Mouse (Mus musculus): Measurements from ENCODE around the gene Bach1. TPM values are rescaled to one million over a fixed set of nuclear protein-coding genes. Genes with fewer than 3 reads are reported as not detected.

Bach1 gene
- polyA plus RNA-seq, 1 experiment from 2014 or later = 8.9 TPM

- Histone ChIP-seq H3K27me3 (ENCODE audit: insufficient read depth, low read length) (no peaks in the 10 kb centered on the region), H3K36me3 (ENCODE audit: insufficient read depth) (no peaks in the 10 kb centered on the region), H3K9me3 (ENCODE audit: low read depth, low read length) (no peaks in the 10 kb centered on the region), H3K9ac (no peak overlapping the region), H3K4me3 (ENCODE audit: low read depth, low read length) (no peak overlapping the region), H3K27ac (ENCODE audit: low read depth) (no peak overlapping the region), H3K4me1 (ENCODE audit: insufficient read depth) (peaks cover 11% of the 10 kb centered on the region), H3K4me2 (no peak overlapping the region)
- ATAC-seq (ENCODE audit: insufficient read depth) (no peak), DNase-seq (no peak)
- TF ChIP-seq CTCF (IDR thresholded peaks at IDR 0.05; ENCODE audit: low read depth) = no peak
- WGBS = 32% methylated on average over 5 of the region's 5 CpGs
Measured at GRCm38 (mm10) chr16:87709144-87709543, 10.4 kb downstream of the Bach1 start.

- H3K4me2 ChIP-seq = no peak overlapping the region
- no peak for DNase-seq
- ATAC-seq (ENCODE audit: insufficient read depth) = no peak
- no peak overlapping the region for H3K27ac ChIP-seq (ENCODE audit: low read depth)
- H3K36me3 ChIP-seq (ENCODE audit: insufficient read depth) = no peaks in the 10 kb centered on the region
- no peak overlapping the region for H3K4me3 ChIP-seq (ENCODE audit: low read depth, low read length)
- WGBS = 93% methylated on average over 9 of the region's 9 CpGs
- no peaks in the 10 kb centered on the region for H3K9me3 ChIP-seq (ENCODE audit: low read depth, low read length)
- peaks cover 11% of the 10 kb centered on the region for H3K4me1 ChIP-seq (ENCODE audit: insufficient read depth)
- H3K27me3 ChIP-seq (ENCODE audit: insufficient read depth, low read length) = no peaks in the 10 kb centered on the region
- TF ChIP-seq CTCF (IDR thresholded peaks at IDR 0.05; ENCODE audit: low read depth) = no peak
- no peak overlapping the region for H3K9ac ChIP-seq
Measured at GRCm38 (mm10) chr16:87709971-87710370, 11.2 kb downstream of the Bach1 start.

GRCm38 (mm10) chr16:87711961-87712360 is 13.2 kb downstream of the Bach1 start:
- no peak overlapping the region for H3K4me3 ChIP-seq (ENCODE audit: low read depth, low read length)
- H3K27me3 ChIP-seq (ENCODE audit: insufficient read depth, low read length) = no peaks in the 10 kb centered on the region
- 0 out of 2 replicates have a peak, but pooled peaks cover 4% of the 10 kb centered on the region for H3K36me3 ChIP-seq (ENCODE audit: insufficient read depth)
- 75% methylated on average over 2 of the region's 2 CpGs for WGBS
- DNase-seq = no peak
- no peak for ATAC-seq (ENCODE audit: insufficient read depth)
- H3K27ac ChIP-seq (ENCODE audit: low read depth) = no peak overlapping the region
- no peak overlapping the region for H3K4me2 ChIP-seq
- TF ChIP-seq CTCF (IDR thresholded peaks at IDR 0.05; ENCODE audit: low read depth) = no peak
- H3K9ac ChIP-seq = no peak overlapping the region
- H3K9me3 ChIP-seq (ENCODE audit: low read depth, low read length) = no peaks in the 10 kb centered on the region
- no peaks in the 10 kb centered on the region; the same call in none of the 2 replicates for H3K4me1 ChIP-seq (ENCODE audit: insufficient read depth)

- Histone ChIP-seq H3K4me1 (ENCODE audit: insufficient read depth) (no peaks in the 10 kb centered on the region; the same call in none of the 2 replicates), H3K36me3 (ENCODE audit: insufficient read depth) (0 out of 2 replicates have a peak, but pooled peaks cover 4% of the 10 kb centered on the region), H3K27me3 (ENCODE audit: insufficient read depth, low read length) (no peaks in the 10 kb centered on the region), H3K9me3 (ENCODE audit: low read depth, low read length) (no peaks in the 10 kb centered on the region), H3K27ac (ENCODE audit: low read depth) (no peak overlapping the region), H3K9ac (no peak overlapping the region), H3K4me2 (peak overlapping the region; percentile 0; the same call in 1 of the 2 replicates), H3K4me3 (ENCODE audit: low read depth, low read length) (no peak overlapping the region)
- peak; percentile 33 for DNase-seq
- TF ChIP-seq CTCF (IDR thresholded peaks at IDR 0.05; ENCODE audit: low read depth) = no peak
- WGBS = 52% methylated on average over 18 of the region's 18 CpGs
- peak; percentile 47; the same call in 1 of the 2 replicates for ATAC-seq (ENCODE audit: insufficient read depth)
Measured at GRCm38 (mm10) chr16:87712986-87713693, 14.4 kb downstream of the Bach1 start.

- Histone ChIP-seq H3K4me1 (ENCODE audit: insufficient read depth) (no peaks in the 10 kb centered on the region; the same call in 1 of the 2 replicates), H3K4me3 (ENCODE audit: low read depth, low read length) (no peak overlapping the region), H3K9me3 (ENCODE audit: low read depth, low read length) (no peaks in the 10 kb centered on the region), H3K36me3 (ENCODE audit: insufficient read depth) (peaks cover 13% of the 10 kb centered on the region), H3K4me2 (no peak overlapping the region), H3K9ac (no peak overlapping the region), H3K27ac (ENCODE audit: low read depth) (no peak overlapping the region), H3K27me3 (ENCODE audit: insufficient read depth, low read length) (no peaks in the 10 kb centered on the region)
- DNase-seq (no peak), ATAC-seq (ENCODE audit: insufficient read depth) (no peak)
- 83% methylated on average over 9 of the region's 9 CpGs for WGBS
- no peak for TF ChIP-seq CTCF (IDR thresholded peaks at IDR 0.05; ENCODE audit: low read depth)
Measured at GRCm38 (mm10) chr16:87714550-87714949, 15.8 kb downstream of the Bach1 start.

- Histone ChIP-seq H3K27ac (ENCODE audit: low read depth) (no peak overlapping the region), H3K4me1 (ENCODE audit: insufficient read depth) (no peaks in the 10 kb centered on the region; the same call in 1 of the 2 replicates), H3K36me3 (ENCODE audit: insufficient read depth) (peaks cover 20% of the 10 kb centered on the region), H3K4me3 (ENCODE audit: low read depth, low read length) (no peak overlapping the region), H3K4me2 (no peak overlapping the region), H3K9ac (no peak overlapping the region), H3K9me3 (ENCODE audit: low read depth, low read length) (no peaks in the 10 kb centered on the region), H3K27me3 (ENCODE audit: insufficient read depth, low read length) (no peaks in the 10 kb centered on the region)
- no peak for DNase-seq
- no peak for ATAC-seq (ENCODE audit: insufficient read depth)
- TF ChIP-seq CTCF (IDR thresholded peaks at IDR 0.05; ENCODE audit: low read depth) = no peak
- WGBS = 85% methylated on average over 16 of the region's 16 CpGs
Measured at GRCm38 (mm10) chr16:87715221-87715620, 16.5 kb downstream of the Bach1 start.

GRCm38 (mm10) chr16:87716269-87716668 is 17.5 kb downstream of the Bach1 start:
- WGBS = 47% methylated on average over 11 of the region's 11 CpGs
- no peaks in the 10 kb centered on the region for H3K9me3 ChIP-seq (ENCODE audit: low read depth, low read length)
- peaks cover 24% of the 10 kb centered on the region for H3K36me3 ChIP-seq (ENCODE audit: insufficient read depth)
- peak overlapping the region; percentile 47; the same call in 1 of the 2 replicates for H3K27ac ChIP-seq (ENCODE audit: low read depth)
- H3K4me2 ChIP-seq = no peak overlapping the region
- no peaks in the 10 kb centered on the region; the same call in 1 of the 2 replicates for H3K4me1 ChIP-seq (ENCODE audit: insufficient read depth)
- DNase-seq (peak; percentile 60), ATAC-seq (ENCODE audit: insufficient read depth) (peak; percentile 78; the same call in 1 of the 2 replicates)
- H3K27me3 ChIP-seq (ENCODE audit: insufficient read depth, low read length) = no peaks in the 10 kb centered on the region
- H3K9ac ChIP-seq = no peak overlapping the region
- no peak for TF ChIP-seq CTCF (IDR thresholded peaks at IDR 0.05; ENCODE audit: low read depth)
- no peak overlapping the region for H3K4me3 ChIP-seq (ENCODE audit: low read depth, low read length)

Measured in lung, embryonic 14.5 days (tissue).